Mouse (Mus musculus) G1E (cell line): ENCODE results near the gene Prn.

Experiments used
- CTCF ChIP-seq: IDR thresholded peaks from 2 replicates; pipeline ENCODE4 v1.5.1; 2012; ENCODE audit warnings: low read depth, low read length, inconsistent platforms, mixed read lengths
- GATA1 ChIP-seq: IDR thresholded peaks from 2 replicates; pipeline ENCODE4 v1.6.1; 2012; ENCODE audit warnings: borderline replicate concordance, low read length, inconsistent platforms, mixed read lengths
- GATA2 ChIP-seq: IDR thresholded peaks from 2 replicates; pipeline ENCODE4 v1.6.1; 2012; ENCODE audit warnings: low read depth, low read length, inconsistent platforms, borderline replicate concordance
- POLR2AphosphoS5 ChIP-seq: IDR thresholded peaks from 2 replicates; pipeline ENCODE4 v1.6.1; 2012; ENCODE audit warnings: low read depth, low read length, inconsistent platforms; ENCODE audit not compliant: insufficient replicate concordance

DNA sequence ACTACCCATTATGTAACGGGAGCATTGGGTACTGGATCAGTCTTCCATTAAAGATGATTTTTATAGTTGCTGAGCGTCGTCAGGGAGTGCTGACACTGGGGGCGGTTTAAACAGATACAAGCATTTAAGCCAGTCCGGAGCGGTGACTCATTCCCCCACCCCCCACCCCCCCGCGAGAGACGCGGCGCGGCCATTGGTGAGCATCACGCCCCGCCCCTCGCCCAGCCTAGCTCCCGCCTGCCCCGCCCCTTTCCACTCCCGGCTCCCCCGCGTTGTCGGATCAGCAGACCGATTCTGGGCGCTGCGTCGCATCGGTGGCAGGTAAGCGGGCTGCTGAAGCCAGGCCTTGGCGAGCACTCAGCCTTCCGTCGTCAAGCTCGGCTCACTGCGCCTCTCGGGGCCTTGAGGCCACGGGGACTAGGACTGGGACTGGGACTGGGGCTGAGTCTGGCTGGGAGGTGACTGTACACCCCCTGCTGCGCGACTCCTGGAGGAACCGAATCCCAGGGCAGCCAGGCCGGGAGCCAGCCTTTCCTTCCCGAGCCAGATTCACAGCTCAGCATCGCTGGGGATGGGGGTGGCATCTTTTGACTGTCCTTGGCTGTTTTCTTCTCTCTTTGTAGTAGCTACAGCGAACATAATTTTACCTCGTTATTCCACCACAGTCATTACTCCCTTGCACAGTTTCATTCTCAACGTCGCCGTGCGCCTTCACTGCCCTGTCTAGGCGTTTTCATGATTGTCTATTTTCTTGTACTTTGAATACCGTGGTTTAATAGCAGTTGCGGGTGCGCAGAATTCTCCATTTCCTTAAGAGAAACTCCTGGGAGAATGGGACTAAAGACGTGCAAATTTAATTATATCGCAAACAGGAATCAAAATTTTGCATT, at the start of gene Prn, which contains the start of gene Prnp:
- TF ChIP-seq CTCF (no peak), GATA2 (no peak), GATA1 (no peak), POLR2AphosphoS5 (no peak)
